Mouse (Mus musculus): ENCODE data around the gene Cep95.

DNA sequence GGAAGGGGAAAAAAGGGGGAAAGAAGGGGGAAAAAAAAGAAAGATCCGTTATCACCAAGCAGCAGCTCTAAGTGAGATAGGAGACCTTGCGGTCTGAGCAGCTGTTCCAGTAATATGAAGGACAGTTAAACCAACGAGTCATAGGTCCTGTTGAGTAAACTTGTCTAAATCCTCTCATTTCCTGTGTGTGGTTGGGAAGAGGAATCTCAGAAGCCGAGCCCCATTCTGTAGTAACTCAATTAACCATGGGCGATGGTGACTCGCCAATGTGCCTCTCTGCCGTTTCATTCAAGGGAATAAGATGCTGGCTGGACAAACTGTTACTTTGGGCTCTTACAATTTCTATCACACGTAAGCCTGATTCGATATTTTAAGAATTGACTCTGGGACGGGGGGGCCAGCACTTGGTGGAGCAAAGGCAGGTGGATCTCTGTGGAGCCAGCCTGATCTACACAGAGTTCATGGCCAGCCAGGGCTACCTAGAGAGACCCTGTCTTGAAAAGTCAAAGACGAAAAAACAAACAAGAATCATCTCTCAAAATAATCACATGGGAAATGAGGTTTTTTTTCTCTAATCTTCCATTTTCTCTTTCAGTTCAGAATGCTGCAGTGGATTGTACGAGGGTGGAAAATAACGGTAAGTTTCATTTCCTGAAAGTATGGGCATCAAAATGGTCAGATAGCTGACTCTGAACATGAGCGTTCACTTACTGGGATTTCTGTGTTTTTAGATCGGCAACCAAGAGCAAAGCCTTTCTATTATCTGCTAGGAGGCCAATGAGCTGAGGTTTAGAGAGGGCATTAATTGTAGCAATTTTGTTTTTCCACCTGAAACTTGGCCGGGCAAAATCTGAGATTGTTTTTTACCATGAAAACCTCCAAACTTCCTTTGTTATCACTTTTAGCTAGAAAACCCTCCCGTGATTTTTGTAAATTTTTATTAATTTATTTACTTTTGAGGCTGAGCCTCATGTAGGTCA is 37.7 kb upstream of the Cep95 start, which contains the start of gene Milr1:
- TF ChIP-seq POLR2A (IDR thresholded peaks at IDR 0.05; ENCODE audit: extremely low read depth, insufficient read depth, low read length), result no peak
- TF ChIP-seq CTCF (IDR thresholded peaks at IDR 0.05; ENCODE audit: low read depth, low read length), result no peak
